Mouse (Mus musculus) bone marrow macrophage, adult 2 months (primary cell): Measurements from ENCODE around the gene Ppm1a.

Source experiments
- CTCF ChIP-seq: IDR thresholded peaks from 2 replicates; pipeline ENCODE4 v1.5.1; 2012; ENCODE audit warnings: low read depth, mild to moderate bottlenecking, low read length, moderate library complexity
- POLR2A ChIP-seq: IDR thresholded peaks from 2 replicates; pipeline ENCODE4 v1.6.1; 2012; ENCODE audit warnings: mild to moderate bottlenecking, low read depth, low read length, borderline replicate concordance

GRCm38 (mm10) chr12:72767809-72768208 is 10.6 kb downstream of the Ppm1a start:
- TF ChIP-seq CTCF, result no peak
- no peak for TF ChIP-seq POLR2A
